Mouse (Mus musculus) bone marrow macrophage, adult 2 months (primary cell): ENCODE data around the gene Krtap31-2.

Source experiments
- CTCF ChIP-seq: IDR thresholded peaks from 2 replicates; pipeline ENCODE4 v1.5.1; 2012; ENCODE audit warnings: low read depth, mild to moderate bottlenecking, low read length, moderate library complexity
- POLR2A ChIP-seq: IDR thresholded peaks from 2 replicates; pipeline ENCODE4 v1.6.1; 2012; ENCODE audit warnings: mild to moderate bottlenecking, low read depth, low read length, borderline replicate concordance

GRCm38 (mm10) chr11:99948175-99948574 is 12.1 kb downstream of the Krtap31-2 start, which contains the start of gene Krtap9-5:
- TF ChIP-seq CTCF: no peak
- no peak for TF ChIP-seq POLR2A
